Mouse (Mus musculus) megakaryocyte, embryonic 14.5 days (primary cell): ENCODE measurements around the gene Polr3f. TPM values are rescaled to one million over a fixed set of nuclear protein-coding genes. Genes with fewer than 3 reads are reported as not detected.

Source experiments
- H3K27me3 ChIP-seq: replicated peaks from 2 replicates; pipeline ENCODE3; 2012; ENCODE audit warnings: inconsistent platforms
- H3K36me3 ChIP-seq: replicated peaks from 2 replicates; pipeline ENCODE3; 2012; ENCODE audit warnings: low read length, inconsistent platforms, mixed read lengths
- H3K4me1 ChIP-seq: 2 replicates; pipeline ENCODE4 v1.6.1; 2012; ENCODE audit warnings: inconsistent platforms
- H3K4me3 ChIP-seq: replicated peaks from 2 replicates; pipeline ENCODE3; 2012; ENCODE audit warnings: moderate library complexity, mild to moderate bottlenecking, inconsistent platforms
- H3K9me3 ChIP-seq: 2 replicates; pipeline ENCODE4 v1.6.1; 2012; ENCODE audit warnings: inconsistent platforms
- FLI1 ChIP-seq: IDR thresholded peaks from 2 replicates; pipeline ENCODE4 v1.6.1; 2012; ENCODE audit warnings: low read length, inconsistent platforms, mixed read lengths
- GATA1 ChIP-seq: IDR thresholded peaks from 3 replicates; pipeline ENCODE4 v1.6.1; 2012; ENCODE audit warnings: mixed read lengths, low read length, inconsistent platforms, borderline replicate concordance
- polyA plus RNA-seq: library from polyadenylated mRNA; stranded (reverse); fragments of >175 nt; gene quantifications from 2 replicates; pipeline ENCODE4 v1.2.3, GENCODE M21; 2012; ENCODE audit warnings: low replicate concordance; ENCODE audit not compliant: insufficient read depth

Polr3f gene
- 3.1 TPM in 1 of 2 replicates, not detected in the other for polyA plus RNA-seq

DNA sequence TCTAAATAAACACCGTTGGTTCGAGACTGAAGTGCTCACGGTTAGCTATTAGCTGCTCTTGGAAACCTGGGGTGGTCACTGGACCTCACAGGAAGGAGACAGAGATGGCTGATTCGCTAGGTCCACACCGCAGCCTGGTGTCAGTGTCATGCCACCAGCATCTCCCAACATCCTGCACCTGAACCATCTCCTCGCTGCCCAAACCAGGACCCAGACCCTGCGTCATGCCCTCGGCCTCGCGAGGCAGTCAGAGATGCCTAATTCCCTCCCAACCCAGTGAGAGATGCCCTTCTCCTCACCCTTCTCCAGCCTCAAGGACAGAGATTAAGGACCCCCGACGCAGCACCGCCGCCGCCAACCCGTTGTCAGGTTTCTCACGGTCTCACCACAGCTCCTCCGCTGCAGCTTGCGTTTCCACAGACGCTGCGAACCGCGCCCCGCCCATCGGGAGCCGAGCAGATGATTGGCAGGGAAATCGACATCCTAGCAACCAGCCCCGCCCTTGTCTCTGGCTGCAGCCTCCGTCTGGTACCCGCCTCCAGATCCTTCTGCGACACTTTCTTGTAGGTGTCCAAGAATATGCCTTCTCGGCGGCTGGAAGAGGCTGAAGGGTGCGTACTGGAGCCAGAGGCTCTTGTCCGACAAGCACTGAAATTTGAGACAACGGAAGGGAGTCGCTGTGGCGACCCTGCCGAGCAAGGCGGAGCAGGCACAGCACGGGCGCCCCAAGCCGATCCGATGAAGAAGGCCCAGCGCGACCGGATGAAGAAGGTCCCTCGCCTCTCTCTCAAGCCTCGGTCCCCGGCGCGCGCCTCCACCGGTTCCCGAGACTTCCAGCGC is at the start of gene Polr3f, which contains the start of gene Dzank1:
Gene Polr3f, plus strand, starts transcription at position 738 of the 840 bp plus-strand sequence.
Gene Dzank1, minus strand, starts transcription at position 434 of the 840 bp plus-strand sequence.
- TF ChIP-seq FLI1 (no peak), GATA1 (no peak)
- H3K36me3 ChIP-seq = peaks cover 24% of the 10 kb centered on the region

DNA sequence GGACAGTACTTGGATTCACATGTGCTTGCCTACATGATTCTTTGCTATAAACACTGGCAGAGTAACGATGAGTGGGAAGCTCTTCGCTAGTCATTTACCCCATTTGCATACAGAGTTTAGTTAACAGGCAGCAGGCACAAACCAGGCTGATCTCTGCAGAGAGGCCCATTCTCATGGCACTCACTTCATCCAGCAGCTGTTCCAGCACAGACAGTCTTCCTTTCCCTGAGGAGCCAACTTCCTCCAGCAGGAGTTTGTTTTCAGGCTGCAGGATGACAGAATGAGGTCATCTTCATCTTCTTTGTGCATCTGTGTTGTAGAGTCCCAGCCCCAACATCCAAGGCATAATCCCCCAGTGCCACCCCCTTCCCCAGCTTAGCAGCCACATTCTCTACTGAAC is 48.1 kb upstream of the Polr3f start:
- Histone ChIP-seq H3K36me3 (no peaks in the 10 kb centered on the region), H3K4me1 (no peaks in the 10 kb centered on the region), H3K9me3 (peaks cover 11% of the 10 kb centered on the region), H3K4me3 (no peak overlapping the region), H3K27me3 (peaks cover 5% of the 10 kb centered on the region)
- TF ChIP-seq FLI1 (no peak), GATA1 (no peak)

More for the DNA sequence above, at the start of gene Polr3f, which contains the start of gene Dzank1:
- Histone ChIP-seq H3K27me3 (peaks cover 19% of the 10 kb centered on the region), H3K4me3 (peak within 1 kb of the TSS; percentile 95), H3K4me1 (peaks cover 36% of the 10 kb centered on the region), H3K9me3 (no peaks in the 10 kb centered on the region)

GRCm38 (mm10) chr2:144484084-144484483 is 43.4 kb upstream of the Polr3f start:
- Histone ChIP-seq H3K4me1 (no peaks in the 10 kb centered on the region), H3K9me3 (peaks cover 11% of the 10 kb centered on the region), H3K4me3 (no peak overlapping the region), H3K27me3 (peaks cover 10% of the 10 kb centered on the region), H3K36me3 (no peaks in the 10 kb centered on the region)
- TF ChIP-seq GATA1 (no peak), FLI1 (no peak)

DNA sequence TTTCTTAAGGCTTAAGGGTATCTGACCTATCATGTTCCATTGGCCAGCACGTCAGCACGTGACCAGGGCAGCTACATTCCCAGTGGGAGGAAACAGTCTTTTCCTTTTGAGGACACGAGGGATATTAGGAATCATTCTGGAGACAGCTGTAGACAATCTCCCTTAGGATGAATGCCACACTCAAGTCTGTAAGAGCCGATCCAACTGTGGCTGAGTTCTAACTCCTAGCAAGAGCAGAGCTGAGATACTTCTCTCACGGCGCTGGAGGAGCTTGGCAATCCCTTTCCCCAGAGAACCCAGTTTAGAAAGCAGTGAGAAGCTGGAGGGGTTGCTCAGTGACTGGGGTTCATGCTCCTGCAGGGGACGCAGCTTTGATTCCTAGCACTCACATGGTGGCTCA is 42.1 kb upstream of the Polr3f start:
- no peaks in the 10 kb centered on the region for H3K36me3 ChIP-seq

DNA sequence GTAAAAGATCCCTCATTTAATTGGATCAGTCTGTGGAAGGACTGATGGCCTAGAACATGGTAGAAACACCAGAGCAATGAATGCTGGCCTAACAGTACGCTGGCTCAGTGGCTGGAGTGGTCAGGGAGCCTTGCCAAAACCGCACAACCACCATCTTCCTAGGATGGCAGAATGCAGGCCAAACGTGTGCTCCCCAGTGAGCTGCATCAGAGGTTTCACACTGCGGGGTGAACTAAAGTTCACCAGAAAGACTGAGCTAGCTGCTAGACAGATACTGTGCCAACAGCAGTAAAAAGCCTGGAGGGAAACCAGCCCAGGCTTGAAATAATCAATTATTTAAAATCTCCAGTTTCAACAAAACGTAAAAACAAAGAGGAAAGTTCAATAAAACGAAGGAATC is 40.0 kb upstream of the Polr3f start:
- Histone ChIP-seq H3K4me3 (no peak overlapping the region), H3K27me3 (peaks cover 9% of the 10 kb centered on the region), H3K36me3 (no peaks in the 10 kb centered on the region), H3K9me3 (peaks cover 23% of the 10 kb centered on the region), H3K4me1 (no peaks in the 10 kb centered on the region)
- TF ChIP-seq GATA1 = no peak
- TF ChIP-seq FLI1 = no peak

More for the DNA sequence above, 42.1 kb upstream of the Polr3f start:
- Histone ChIP-seq H3K4me3 (no peak overlapping the region), H3K4me1 (no peaks in the 10 kb centered on the region), H3K9me3 (peaks cover 11% of the 10 kb centered on the region), H3K27me3 (peaks cover 6% of the 10 kb centered on the region)
- TF ChIP-seq FLI1 (no peak), GATA1 (no peak)

DNA sequence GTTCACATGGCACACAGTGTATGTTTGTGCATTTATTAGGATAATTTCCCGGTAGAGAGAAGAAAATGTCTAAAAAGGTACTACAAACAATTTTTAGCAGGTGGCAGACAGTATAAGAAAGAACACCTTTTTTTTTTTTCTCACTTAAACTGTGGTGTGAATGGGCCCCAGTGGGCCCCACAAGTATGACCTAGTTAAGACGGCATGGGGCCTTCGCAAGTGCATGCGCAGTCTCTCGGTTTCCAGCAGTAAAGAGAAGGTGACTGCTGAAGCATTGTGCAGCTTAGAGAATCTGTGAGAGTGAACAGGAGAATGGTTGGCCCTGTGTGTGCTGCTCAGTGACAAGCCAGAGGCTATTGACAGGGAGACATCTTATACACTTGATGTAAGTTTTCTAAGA is 38.2 kb upstream of the Polr3f start:
- Histone ChIP-seq H3K9me3 (peaks cover 28% of the 10 kb centered on the region), H3K4me3 (no peak overlapping the region), H3K27me3 (peaks cover 9% of the 10 kb centered on the region), H3K4me1 (no peaks in the 10 kb centered on the region), H3K36me3 (no peaks in the 10 kb centered on the region)
- TF ChIP-seq GATA1 (no peak), FLI1 (no peak)

DNA sequence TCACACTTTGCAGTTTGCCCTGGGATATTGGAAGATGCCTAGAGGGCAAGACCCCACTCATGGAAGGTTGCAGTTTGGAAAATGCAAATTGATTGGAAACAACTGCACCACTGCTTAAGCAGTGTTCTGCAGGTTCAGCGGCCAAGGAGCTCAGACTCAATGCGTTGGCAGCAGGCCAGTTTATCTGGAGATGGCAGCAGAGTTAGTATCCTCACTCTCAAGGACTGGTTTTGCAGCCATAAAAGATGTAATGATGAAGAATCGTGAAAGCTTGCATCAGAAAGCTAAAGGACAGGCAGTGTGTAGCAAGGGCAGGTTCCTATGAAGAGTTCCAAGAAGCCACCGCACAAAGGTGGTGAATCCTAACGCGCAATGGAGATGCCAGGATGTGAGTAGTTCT is 25.4 kb upstream of the Polr3f start:
- TF ChIP-seq GATA1 (no peak), FLI1 (no peak)
- Histone ChIP-seq H3K36me3 (no peaks in the 10 kb centered on the region), H3K4me3 (no peak overlapping the region), H3K4me1 (no peaks in the 10 kb centered on the region), H3K27me3 (peaks cover 11% of the 10 kb centered on the region), H3K9me3 (no peaks in the 10 kb centered on the region)

- Histone ChIP-seq H3K4me1 (no peaks in the 10 kb centered on the region), H3K4me3 (no peak overlapping the region), H3K27me3 (peaks cover 14% of the 10 kb centered on the region), H3K36me3 (no peaks in the 10 kb centered on the region), H3K9me3 (no peaks in the 10 kb centered on the region)
- TF ChIP-seq FLI1 (no peak), GATA1 (no peak)
These were observed 12.9 kb upstream of the Polr3f start for GRCm38 (mm10) chr2:144514619-144515018.

DNA sequence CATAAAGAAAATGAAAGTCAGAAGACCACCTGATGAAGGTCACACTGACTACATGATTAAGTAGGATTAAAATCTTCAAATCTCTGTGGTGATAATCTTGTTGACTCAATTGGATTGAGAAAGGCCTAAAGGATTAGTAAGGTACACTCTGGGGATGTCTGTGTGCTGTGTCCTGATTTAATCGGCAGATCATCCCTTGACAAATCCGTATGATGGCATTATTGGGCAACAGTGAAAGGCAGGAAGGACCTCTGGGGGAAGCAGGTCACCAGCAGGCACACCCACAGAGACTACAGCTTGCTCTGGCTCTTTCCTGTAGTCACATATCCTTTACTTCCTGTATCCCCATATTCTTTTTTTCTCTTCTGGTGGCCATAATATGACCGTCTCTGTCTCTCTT is 7.7 kb upstream of the Polr3f start:
- no peaks in the 10 kb centered on the region for H3K36me3 ChIP-seq
- H3K4me3 ChIP-seq = no peak overlapping the region
- no peaks in the 10 kb centered on the region for H3K9me3 ChIP-seq
- peaks cover 13% of the 10 kb centered on the region for H3K27me3 ChIP-seq
- TF ChIP-seq GATA1 (no peak), FLI1 (no peak)
- H3K4me1 ChIP-seq = peaks cover 4% of the 10 kb centered on the region; the same call in 1 of the 2 replicates

DNA sequence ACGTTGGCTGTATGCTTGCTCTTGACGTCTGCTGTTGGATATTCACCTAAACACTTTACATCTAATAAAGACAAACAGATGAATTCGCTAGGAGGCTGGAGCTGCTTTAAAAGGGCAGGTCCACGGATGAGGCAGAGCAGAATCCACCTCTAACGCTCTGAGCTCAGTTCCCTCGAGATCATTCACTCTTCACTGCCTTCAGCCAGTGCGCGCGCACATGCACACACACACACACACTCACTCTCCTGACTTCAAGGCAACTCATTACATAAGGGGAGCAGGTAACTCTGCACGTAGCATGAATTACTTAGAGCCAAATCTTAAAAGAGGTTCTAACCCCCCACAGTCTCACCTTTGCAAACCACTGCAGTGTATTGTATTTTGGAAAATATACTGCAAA is 1.7 kb upstream of the Polr3f start:
- TF ChIP-seq FLI1 = no peak
- no peak for TF ChIP-seq GATA1
- Histone ChIP-seq H3K4me3 (peak overlapping the region; percentile 28), H3K27me3 (peaks cover 19% of the 10 kb centered on the region), H3K4me1 (peaks cover 34% of the 10 kb centered on the region), H3K36me3 (peaks cover 16% of the 10 kb centered on the region), H3K9me3 (no peaks in the 10 kb centered on the region)
